Mouse (Mus musculus) forebrain, embryonic 16.5 days (tissue): ENCODE measurements at regions not wholly inside any gene's neighbourhood (a gene's known extent, or its start where the extent isn't known, plus 50 kb on each side); places are given as distances from the start of the nearest gene placed in this dataset.

Experiments used
- ATAC-seq: fragments of 200-750 bp; cut with Nextera tagmentation; 2 replicates; pipeline ENCODE4 v1.8.0; 2017; ENCODE audit warnings: mild to moderate bottlenecking, moderate library complexity
- H3K27ac ChIP-seq: fragments of 300-500 bp; sonication (generic); 2 replicates; pipeline ENCODE4 v1.5.1; 2014; ENCODE audit warnings: low read length, control low read depth
- H3K27me3 ChIP-seq: fragments of 300-500 bp; sonication (generic); replicated peaks from 2 replicates; pipeline ENCODE4 v1.6.1; 2014; ENCODE audit warnings: low read length; ENCODE audit not compliant: control insufficient read depth, insufficient read depth
- H3K36me3 ChIP-seq: fragments of 300-500 bp; sonication (generic); 2 replicates; pipeline ENCODE4 v1.6.1; 2014; ENCODE audit not compliant: control insufficient read depth, insufficient read depth
- H3K4me1 ChIP-seq: fragments of 300-500 bp; sonication (generic); replicated peaks from 2 replicates; pipeline ENCODE4 v1.6.1; 2014; ENCODE audit warnings: low read length; ENCODE audit not compliant: control insufficient read depth, insufficient read depth
- H3K4me2 ChIP-seq: fragments of 300-500 bp; sonication (generic); 2 replicates; pipeline ENCODE4 v1.6.1; 2014; ENCODE audit warnings: mild to moderate bottlenecking, low read length, control low read depth
- H3K4me3 ChIP-seq: fragments of 300-500 bp; sonication (generic); replicated peaks from 2 replicates; pipeline ENCODE4 v1.5.1; 2014; ENCODE audit warnings: mild to moderate bottlenecking, low read length, control low read depth
- H3K9ac ChIP-seq: fragments of 300-500 bp; sonication (generic); replicated peaks from 2 replicates; pipeline ENCODE4 v1.6.1; 2014; ENCODE audit warnings: low read depth, low read length, control low read depth
- H3K9me3 ChIP-seq: fragments of 300-500 bp; sonication (generic); 2 replicates; pipeline ENCODE4 v1.6.1; 2016; ENCODE audit warnings: low read length; ENCODE audit not compliant: control insufficient read depth
- WGBS: fragments of 180-500 bp; shearing (Covaris S2); extraction: QIAGEN DNeasy Blood & Tissue Kit; methylation state at CpG from one replicate; pipeline ENCODE4 v1.1.7; 2014; 5-methylcytosine and 5-hydroxymethylcytosine counted together

GRCm38 (mm10) chr12:85527011-85527410 is 53.3 kb downstream of the Fos start:
- H3K4me2 ChIP-seq, result no peak overlapping the region
- H3K36me3 ChIP-seq, result no peaks in the 10 kb centered on the region
- no peak overlapping the region for H3K4me3 ChIP-seq
- H3K27me3 ChIP-seq, result no peaks in the 10 kb centered on the region
- 93% methylated on average over 9 of the region's 9 CpGs for WGBS
- no peak overlapping the region for H3K27ac ChIP-seq
- no peaks in the 10 kb centered on the region for H3K9me3 ChIP-seq
- H3K4me1 ChIP-seq, result peaks cover 9% of the 10 kb centered on the region; the same call in 1 of the 2 replicates
- no peak for ATAC-seq
- no peak overlapping the region for H3K9ac ChIP-seq

- no peak overlapping the region for H3K4me3 ChIP-seq
- WGBS, result 89% methylated on average over 1 of the region's 1 CpGs
Measured at GRCm38 (mm10) chr12:85531638-85532037, 57.9 kb downstream of the Fos start.

GRCm38 (mm10) chr12:85532221-85532612 is 58.5 kb downstream of the Fos start:
- Histone ChIP-seq H3K36me3 (no peaks in the 10 kb centered on the region), H3K9me3 (no peaks in the 10 kb centered on the region)
- 84% methylated on average over 3 of the region's 3 CpGs for WGBS

More at GRCm38 (mm10) chr12:85531638-85532037, 57.9 kb downstream of the Fos start:
- Histone ChIP-seq H3K4me1 (no peaks in the 10 kb centered on the region), H3K36me3 (no peaks in the 10 kb centered on the region), H3K27ac (no peak overlapping the region), H3K4me2 (no peak overlapping the region), H3K9ac (no peak overlapping the region), H3K27me3 (no peaks in the 10 kb centered on the region), H3K9me3 (no peaks in the 10 kb centered on the region)
- no peak for ATAC-seq

GRCm38 (mm10) chr12:85532613-85533460 is 59.1 kb downstream of the Fos start:
- H3K27me3 ChIP-seq, result no peaks in the 10 kb centered on the region
- no peak overlapping the region for H3K4me3 ChIP-seq
- no peaks in the 10 kb centered on the region for H3K9me3 ChIP-seq
- ATAC-seq, result no peak
- H3K4me1 ChIP-seq, result no peaks in the 10 kb centered on the region
- WGBS, result 80% methylated on average over 14 of the region's 14 CpGs
- no peaks in the 10 kb centered on the region for H3K36me3 ChIP-seq
- no peak overlapping the region for H3K9ac ChIP-seq
- H3K27ac ChIP-seq, result no peak overlapping the region
- no peak overlapping the region for H3K4me2 ChIP-seq

More at GRCm38 (mm10) chr12:85532221-85532612, 58.5 kb downstream of the Fos start:
- H3K4me1 ChIP-seq, result no peaks in the 10 kb centered on the region
- H3K9ac ChIP-seq, result no peak overlapping the region
- no peak overlapping the region for H3K27ac ChIP-seq
- no peak for ATAC-seq
- H3K4me3 ChIP-seq, result no peak overlapping the region
- H3K27me3 ChIP-seq, result no peaks in the 10 kb centered on the region
- H3K4me2 ChIP-seq, result no peak overlapping the region

GRCm38 (mm10) chr12:85533603-85534002 is 59.9 kb downstream of the Fos start:
- WGBS, result 85% methylated on average over 3 of the region's 3 CpGs
- no peak overlapping the region for H3K4me3 ChIP-seq
- H3K27me3 ChIP-seq, result no peaks in the 10 kb centered on the region
- no peak for ATAC-seq
- H3K4me1 ChIP-seq, result no peaks in the 10 kb centered on the region
- H3K36me3 ChIP-seq, result no peaks in the 10 kb centered on the region
- H3K4me2 ChIP-seq, result no peak overlapping the region
- H3K9me3 ChIP-seq, result no peaks in the 10 kb centered on the region
- no peak overlapping the region for H3K27ac ChIP-seq
- H3K9ac ChIP-seq, result no peak overlapping the region

GRCm38 (mm10) chr12:85539423-85539822 is 59.4 kb upstream of the Jdp2 start:
- H3K9me3 ChIP-seq, result no peaks in the 10 kb centered on the region
- H3K9ac ChIP-seq, result no peak overlapping the region
- no peaks in the 10 kb centered on the region for H3K27me3 ChIP-seq
- no peak overlapping the region for H3K27ac ChIP-seq
- WGBS, result 54% methylated on average over 7 of the region's 7 CpGs
- H3K4me2 ChIP-seq, result no peak overlapping the region
- no peak overlapping the region for H3K4me3 ChIP-seq
- H3K36me3 ChIP-seq, result no peaks in the 10 kb centered on the region
- peaks cover 8% of the 10 kb centered on the region; the same call in 1 of the 2 replicates for H3K4me1 ChIP-seq
- no peak for ATAC-seq

- peak; percentile 87 for ATAC-seq
- 36% methylated on average over 3 of the region's 3 CpGs for WGBS
Measured at GRCm38 (mm10) chr12:85541153-85541552, 57.7 kb upstream of the Jdp2 start.

GRCm38 (mm10) chr12:85542881-85543280 is 55.9 kb upstream of the Jdp2 start:
- no peak for ATAC-seq
- Histone ChIP-seq H3K9me3 (no peaks in the 10 kb centered on the region), H3K27ac (no peak overlapping the region), H3K9ac (no peak overlapping the region), H3K4me2 (no peak overlapping the region), H3K4me1 (peaks cover 8% of the 10 kb centered on the region; the same call in 1 of the 2 replicates), H3K4me3 (no peak overlapping the region), H3K36me3 (no peaks in the 10 kb centered on the region), H3K27me3 (no peaks in the 10 kb centered on the region)
- WGBS, result 85% methylated on average over 6 of the region's 6 CpGs

More at GRCm38 (mm10) chr12:85541153-85541552, 57.7 kb upstream of the Jdp2 start:
- Histone ChIP-seq H3K27ac (no peak overlapping the region), H3K9ac (no peak overlapping the region), H3K36me3 (no peaks in the 10 kb centered on the region), H3K4me3 (no peak overlapping the region), H3K4me2 (no peak overlapping the region), H3K4me1 (peaks cover 8% of the 10 kb centered on the region; the same call in 1 of the 2 replicates), H3K9me3 (no peaks in the 10 kb centered on the region), H3K27me3 (no peaks in the 10 kb centered on the region)

- Histone ChIP-seq H3K9me3 (no peaks in the 10 kb centered on the region), H3K4me1 (peaks cover 8% of the 10 kb centered on the region; the same call in 1 of the 2 replicates), H3K4me2 (no peak overlapping the region), H3K27me3 (no peaks in the 10 kb centered on the region), H3K9ac (no peak overlapping the region), H3K36me3 (no peaks in the 10 kb centered on the region), H3K27ac (no peak overlapping the region), H3K4me3 (no peak overlapping the region)
- no peak for ATAC-seq
- 86% methylated on average over 9 of the region's 9 CpGs for WGBS
Measured at GRCm38 (mm10) chr12:85543520-85543919, 55.3 kb upstream of the Jdp2 start.
